Mouse (Mus musculus) kidney, embryonic 14.5 days (tissue): ENCODE results near the gene Capn8. TPM values are rescaled to one million over a fixed set of nuclear protein-coding genes. Genes with fewer than 3 reads are reported as not detected.

ENCODE experiments used
- ATAC-seq: fragments of 200-750 bp; cut with Nextera tagmentation; 2 replicates; pipeline ENCODE4 v1.8.0; 2017; ENCODE audit warnings: moderate number of reproducible peaks, mild to moderate bottlenecking, moderate TSS enrichment, moderate library complexity; ENCODE audit not compliant: low FRiP score, low TSS enrichment
- H3K27ac ChIP-seq: fragments of 300-500 bp; sonication (generic); 2 replicates; pipeline ENCODE4 v1.5.1; 2014; ENCODE audit warnings: low read depth, mild to moderate bottlenecking, low read length, moderate library complexity, mixed read lengths
- H3K27me3 ChIP-seq: fragments of 300-500 bp; sonication (generic); 2 replicates; pipeline ENCODE4 v1.6.1; 2014; ENCODE audit warnings: mild to moderate bottlenecking, low read length; ENCODE audit not compliant: control insufficient read depth, insufficient read depth
- H3K36me3 ChIP-seq: fragments of 300-500 bp; sonication (generic); 2 replicates; pipeline ENCODE4 v1.6.1; 2014; ENCODE audit warnings: low read length, mixed read lengths; ENCODE audit not compliant: control insufficient read depth, insufficient read depth
- H3K4me1 ChIP-seq: fragments of 300-500 bp; sonication (generic); 2 replicates; pipeline ENCODE4 v1.6.1; 2014; ENCODE audit warnings: low read length, mixed read lengths; ENCODE audit not compliant: control insufficient read depth, insufficient read depth
- H3K4me2 ChIP-seq: fragments of 300-500 bp; sonication (generic); replicated peaks from 2 replicates; pipeline ENCODE4 v1.6.1; 2014; ENCODE audit warnings: low read depth, mild to moderate bottlenecking, low read length
- H3K4me3 ChIP-seq: fragments of 300-500 bp; sonication (generic); 2 replicates; pipeline ENCODE4 v1.5.1; 2014; ENCODE audit warnings: mild to moderate bottlenecking, low read length
- H3K9ac ChIP-seq: fragments of 300-500 bp; sonication (generic); 2 replicates; pipeline ENCODE4 v1.6.1; 2014; ENCODE audit warnings: low read depth, mild to moderate bottlenecking, low read length, moderate library complexity
- H3K9me3 ChIP-seq: fragments of 300-500 bp; sonication (generic); 2 replicates; pipeline ENCODE4 v1.6.1; 2016; ENCODE audit warnings: low read length; ENCODE audit not compliant: control insufficient read depth
- WGBS: fragments of 180-500 bp; shearing (Covaris S2); extraction: QIAGEN DNeasy Blood & Tissue Kit; methylation state at CpG from one replicate; pipeline ENCODE4 v1.1.7; 2014; 5-methylcytosine and 5-hydroxymethylcytosine counted together
- polyA plus RNA-seq: library from polyadenylated mRNA; unstranded; fragments of >200 nt; fragmentation: Nextera tagmentation; extraction: Ambion mirVana; gene quantifications from 2 replicates; pipeline ENCODE4 v1.2.1, GENCODE M21; 2014

Gene Capn8
- polyA plus RNA-seq, 1 experiment from 2014 or later: not detected

DNA sequence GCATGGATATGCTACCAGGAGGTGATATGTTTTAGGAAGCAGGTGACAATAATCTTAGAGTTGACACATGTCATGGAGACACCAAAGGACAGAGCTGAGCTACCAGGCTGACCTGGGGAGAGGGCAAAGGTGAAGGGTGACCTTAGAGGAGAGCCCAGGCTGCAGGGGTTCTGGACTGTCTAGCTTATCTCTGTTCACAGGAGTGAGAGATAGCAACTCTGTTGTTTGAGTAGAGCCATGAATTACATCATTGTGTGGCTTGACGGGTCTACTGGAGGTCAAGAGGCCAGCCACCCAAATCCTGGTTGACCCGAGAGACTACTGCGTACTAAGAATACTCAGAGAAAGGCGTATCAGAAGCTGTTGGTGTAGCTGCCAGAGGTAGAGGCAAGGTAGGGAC, 22.9 kb downstream of the Capn8 start:
- Histone ChIP-seq H3K36me3 (no peaks in the 10 kb centered on the region), H3K4me2 (no peak overlapping the region), H3K4me3 (no peak overlapping the region), H3K4me1 (peaks cover under 1% of the 10 kb centered on the region; the same call in 1 of the 2 replicates), H3K27ac (no peak overlapping the region), H3K9me3 (no peaks in the 10 kb centered on the region), H3K9ac (no peak overlapping the region), H3K27me3 (no peaks in the 10 kb centered on the region)
- 78% methylated on average over 4 of the region's 4 CpGs for WGBS
- no peak for ATAC-seq

DNA sequence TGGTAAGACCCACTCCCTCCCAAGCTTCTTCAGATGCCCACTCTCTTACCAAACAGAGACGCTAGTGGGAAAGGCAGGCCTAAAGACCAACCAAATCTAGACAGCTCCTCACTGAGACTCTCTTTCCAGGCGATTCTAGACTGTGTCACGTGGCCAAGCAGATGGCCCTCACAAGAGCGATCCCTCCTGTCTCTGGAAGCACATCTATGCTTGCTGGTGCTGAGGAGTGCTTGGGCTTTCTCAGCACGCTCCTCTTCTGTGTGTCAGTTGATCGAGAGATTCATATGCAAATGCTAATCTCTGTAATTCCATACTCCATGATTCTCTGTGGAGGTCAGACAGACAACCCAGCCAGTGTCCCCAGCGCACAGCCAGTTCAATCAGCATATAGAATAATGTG, 26.7 kb downstream of the Capn8 start:
- whole genome bisulfite sequencing: 84% methylated on average over 7 of the region's 7 CpGs
- no peak for ATAC-seq
- no peaks in the 10 kb centered on the region for H3K36me3 ChIP-seq
- H3K4me1 ChIP-seq: peaks cover 4% of the 10 kb centered on the region; the same call in 1 of the 2 replicates
- H3K27me3 ChIP-seq: no peaks in the 10 kb centered on the region
- no peak overlapping the region for H3K4me3 ChIP-seq
- no peak overlapping the region for H3K9ac ChIP-seq
- no peak overlapping the region for H3K27ac ChIP-seq
- H3K4me2 ChIP-seq: no peak overlapping the region
- no peaks in the 10 kb centered on the region for H3K9me3 ChIP-seq

DNA sequence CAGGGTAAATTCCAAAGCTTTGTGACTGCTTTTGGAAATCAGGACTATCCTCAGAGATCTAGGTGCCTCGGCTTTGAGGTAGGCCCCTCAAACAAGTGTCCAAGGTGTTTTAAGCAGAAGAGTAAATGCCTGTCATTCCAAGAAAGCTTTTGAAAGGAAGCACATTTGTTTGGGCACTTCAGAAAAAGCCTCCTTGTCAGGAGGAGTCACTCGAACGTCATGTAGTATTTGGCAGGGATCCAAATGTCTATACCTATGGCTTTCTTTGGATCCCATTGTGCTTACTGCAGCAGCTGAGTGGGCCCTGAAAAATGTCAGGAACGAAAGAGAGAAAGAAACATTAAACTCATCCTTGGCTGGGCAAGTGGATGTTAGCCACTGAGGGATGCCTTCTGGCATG, 27.6 kb downstream of the Capn8 start:
- Histone ChIP-seq H3K9me3 (no peaks in the 10 kb centered on the region), H3K27me3 (no peaks in the 10 kb centered on the region), H3K9ac (no peak overlapping the region), H3K4me2 (no peak overlapping the region), H3K4me1 (peaks cover 4% of the 10 kb centered on the region; the same call in 1 of the 2 replicates), H3K27ac (no peak overlapping the region), H3K4me3 (no peak overlapping the region), H3K36me3 (no peaks in the 10 kb centered on the region)
- no peak for ATAC-seq
- WGBS: 42% methylated on average over 4 of the region's 4 CpGs

DNA sequence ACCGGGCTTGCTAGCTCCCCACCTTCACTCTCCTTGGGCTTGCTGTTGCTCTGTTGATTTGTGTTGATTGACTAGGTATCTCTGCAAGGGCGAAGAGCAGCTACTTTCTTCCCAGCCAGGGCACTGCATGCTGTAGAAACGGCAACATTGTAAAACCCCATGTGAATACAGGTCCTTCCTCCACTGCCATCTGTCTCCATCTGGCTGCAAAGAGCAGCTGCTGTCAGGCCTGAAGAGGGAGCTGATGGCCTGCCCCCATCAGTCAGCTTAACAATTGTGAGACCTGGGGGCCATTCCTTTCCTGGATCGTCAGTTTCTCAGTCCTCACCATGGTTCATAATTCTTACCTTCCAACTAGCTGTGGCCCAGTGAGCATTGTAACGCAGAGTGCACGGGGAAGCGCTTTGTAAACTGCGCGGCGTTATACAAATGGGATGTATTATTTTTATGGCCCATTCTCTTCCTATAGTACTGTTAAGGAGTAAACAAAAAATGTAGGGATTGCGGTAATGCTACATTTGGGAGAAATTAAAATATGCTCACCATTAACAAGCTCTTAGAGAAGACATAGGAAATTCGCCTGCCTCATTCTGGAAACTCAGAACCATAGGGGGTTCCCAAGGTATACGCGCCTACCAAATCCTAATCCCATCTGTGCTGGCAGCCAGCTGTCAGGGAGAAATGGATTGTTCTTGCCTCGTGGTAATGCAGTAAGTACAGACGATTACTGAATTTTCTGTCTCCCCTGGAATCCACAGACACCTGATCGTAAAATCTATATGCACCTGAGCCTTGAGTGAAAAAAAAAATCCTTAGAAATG, 40.7 kb downstream of the Capn8 start:
- H3K27me3 ChIP-seq: no peaks in the 10 kb centered on the region
- 0 out of 2 replicates have a peak, but pooled peaks cover 8% of the 10 kb centered on the region for H3K4me1 ChIP-seq
- no peak overlapping the region for H3K9ac ChIP-seq
- WGBS: 80% methylated on average over 17 of the region's 17 CpGs
- no peak overlapping the region for H3K27ac ChIP-seq
- no peak overlapping the region for H3K4me2 ChIP-seq
- H3K9me3 ChIP-seq: no peaks in the 10 kb centered on the region
- no peak for ATAC-seq
- no peaks in the 10 kb centered on the region for H3K36me3 ChIP-seq
- no peak overlapping the region for H3K4me3 ChIP-seq

DNA sequence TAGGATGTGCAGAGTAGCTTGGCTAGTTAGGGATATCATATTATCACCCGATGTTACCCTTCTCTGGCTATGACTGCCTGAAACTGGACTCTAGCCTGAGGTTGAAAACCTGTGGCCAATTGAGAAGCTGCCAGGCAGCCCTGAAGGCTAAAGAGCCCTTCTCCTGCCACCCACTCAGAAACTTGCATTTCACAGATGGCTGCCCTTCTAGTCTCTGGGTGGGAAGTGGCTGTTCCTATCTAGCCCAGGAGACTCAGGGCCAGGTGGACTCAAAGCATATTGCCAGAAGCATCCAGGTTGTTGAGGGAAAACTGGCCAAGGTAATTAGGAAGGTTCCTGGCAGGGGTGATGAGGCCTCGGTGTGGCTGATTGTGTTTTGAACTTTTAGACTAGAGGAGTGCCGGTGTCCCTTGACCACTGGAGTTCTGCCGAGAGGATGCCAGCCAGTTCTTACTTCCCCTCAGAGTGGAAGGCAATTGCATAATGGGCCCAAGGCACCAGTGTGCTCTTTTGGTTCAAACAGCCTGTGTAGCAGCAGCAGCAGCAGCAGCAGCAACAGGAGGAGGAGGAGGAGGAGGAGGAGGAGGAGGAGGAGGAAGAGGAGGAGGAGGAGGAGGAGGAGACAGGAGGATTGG, 45.0 kb downstream of the Capn8 start:
- Histone ChIP-seq H3K9ac (no peak overlapping the region), H3K4me1 (0 out of 2 replicates have a peak, but pooled peaks cover 8% of the 10 kb centered on the region), H3K36me3 (no peaks in the 10 kb centered on the region), H3K27me3 (no peaks in the 10 kb centered on the region), H3K9me3 (no peaks in the 10 kb centered on the region), H3K27ac (no peak overlapping the region), H3K4me2 (no peak overlapping the region), H3K4me3 (no peak overlapping the region)
- 40% methylated on average over 4 of the region's 4 CpGs for WGBS
- ATAC-seq: no peak

DNA sequence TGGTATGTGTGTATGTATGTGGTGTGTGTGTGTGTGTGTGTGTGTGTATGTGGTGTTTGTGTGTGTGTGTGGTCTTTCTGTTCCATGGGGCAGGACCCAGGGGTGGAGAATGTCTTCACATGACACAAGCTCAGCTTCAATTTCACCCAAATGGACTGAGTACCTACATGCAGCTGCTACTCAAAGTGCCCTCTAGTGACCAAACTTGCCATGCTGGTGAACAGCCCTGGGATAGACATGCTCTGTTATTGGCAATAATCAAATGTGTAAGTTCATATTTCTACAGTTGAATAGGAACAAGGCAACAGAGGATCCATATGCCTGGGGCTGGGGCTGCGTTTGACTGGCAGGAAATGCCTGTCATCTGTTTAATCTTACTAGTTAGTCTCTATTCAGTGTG, 50.7 kb downstream of the Capn8 start:
- H3K27ac ChIP-seq: no peak overlapping the region
- no peaks in the 10 kb centered on the region for H3K9me3 ChIP-seq
- WGBS: 61% methylated on average over 1 of the region's 1 CpGs
- H3K36me3 ChIP-seq: no peaks in the 10 kb centered on the region
- no peak overlapping the region for H3K4me2 ChIP-seq
- H3K27me3 ChIP-seq: no peaks in the 10 kb centered on the region
- ATAC-seq: no peak
- H3K4me1 ChIP-seq: no peaks in the 10 kb centered on the region
- no peak overlapping the region for H3K4me3 ChIP-seq
- H3K9ac ChIP-seq: no peak overlapping the region

DNA sequence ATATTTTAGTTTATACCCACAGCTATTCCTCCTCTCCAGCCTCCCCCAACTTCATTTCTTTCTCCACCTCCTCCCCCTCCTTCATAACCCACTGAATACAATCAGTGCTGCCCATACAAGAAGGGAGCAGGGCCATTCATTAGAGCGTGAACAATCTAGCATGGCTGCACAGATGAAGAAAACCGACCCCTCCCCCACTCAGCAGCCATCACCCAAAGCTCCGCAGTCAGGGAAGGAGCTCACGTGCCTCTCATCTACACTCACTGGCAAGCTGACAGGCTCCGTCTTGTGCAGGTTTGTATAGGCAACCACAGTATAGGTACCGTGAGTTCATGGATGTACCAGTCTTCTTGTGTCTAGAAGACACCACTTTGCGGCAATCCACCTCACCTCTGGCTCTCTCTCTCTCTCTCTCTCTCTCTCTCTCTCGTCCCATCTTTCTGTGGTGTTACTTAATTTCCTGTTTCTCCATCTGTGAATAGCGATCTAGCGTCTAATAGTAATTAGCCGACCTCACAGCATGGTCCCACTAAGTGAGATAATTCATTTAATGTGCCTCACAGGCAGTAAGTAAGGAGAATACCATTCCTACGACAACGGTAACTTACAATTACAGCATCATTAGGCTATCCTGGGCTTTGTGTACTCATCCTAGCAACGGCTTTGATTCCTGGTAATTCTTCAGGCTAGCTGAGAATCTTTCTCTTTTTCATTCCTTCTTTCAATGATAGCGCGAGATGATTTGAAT, 53.6 kb downstream of the Capn8 start:
- Histone ChIP-seq H3K4me2 (no peak overlapping the region), H3K27ac (no peak overlapping the region), H3K4me1 (no peaks in the 10 kb centered on the region), H3K4me3 (no peak overlapping the region), H3K9me3 (no peaks in the 10 kb centered on the region), H3K27me3 (no peaks in the 10 kb centered on the region), H3K36me3 (no peaks in the 10 kb centered on the region), H3K9ac (no peak overlapping the region)
- no peak for ATAC-seq
- WGBS: 70% methylated on average over 16 of the region's 16 CpGs

DNA sequence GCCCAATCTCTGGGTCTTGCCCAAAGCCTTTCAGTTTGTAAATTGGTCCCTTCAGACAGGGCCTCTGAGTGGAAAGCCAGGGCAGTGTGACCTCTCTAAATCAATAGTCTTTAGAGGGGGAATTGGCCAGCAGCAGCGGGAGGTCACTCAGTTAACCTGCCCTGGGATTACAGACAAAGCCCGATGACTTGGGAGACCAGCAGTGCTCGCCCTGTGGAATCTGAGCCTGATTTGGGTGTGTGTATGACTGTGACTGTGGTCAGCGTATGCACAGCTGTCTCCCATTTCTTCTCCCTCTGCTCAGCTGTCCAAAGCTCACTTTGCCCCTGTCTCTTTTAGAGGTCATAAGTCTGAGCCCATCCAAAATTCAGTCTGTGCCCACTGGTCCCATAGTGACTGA, 55.7 kb downstream of the Capn8 start:
- peak; percentile 45 for ATAC-seq
- Histone ChIP-seq H3K9ac (no peak overlapping the region), H3K4me3 (no peak overlapping the region), H3K4me2 (no peak overlapping the region), H3K36me3 (no peaks in the 10 kb centered on the region), H3K27ac (no peak overlapping the region), H3K27me3 (no peaks in the 10 kb centered on the region), H3K4me1 (no peaks in the 10 kb centered on the region), H3K9me3 (no peaks in the 10 kb centered on the region)
- WGBS: 24% methylated on average over 4 of the region's 4 CpGs

DNA sequence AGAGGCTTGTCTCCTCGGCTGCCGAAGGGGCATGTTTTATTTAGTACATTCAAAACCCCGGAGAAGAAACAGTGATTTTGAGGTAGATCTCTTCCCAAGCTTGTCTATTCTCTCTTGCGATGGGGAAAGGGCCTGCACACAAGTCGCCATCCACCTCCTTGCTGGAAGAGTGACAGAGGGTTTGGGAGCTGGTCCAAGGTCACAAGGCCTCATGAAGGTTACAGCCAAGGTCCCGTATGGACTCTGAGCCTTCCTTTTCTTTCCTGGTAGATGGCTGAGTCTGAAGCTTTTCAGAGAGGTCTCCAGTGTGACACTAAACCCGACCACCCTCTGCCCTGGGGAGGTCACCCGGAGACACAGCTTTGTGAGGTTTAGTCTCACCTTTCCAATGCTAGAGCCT, 56.4 kb downstream of the Capn8 start:
- 68% methylated on average over 8 of the region's 8 CpGs for WGBS
- H3K4me2 ChIP-seq: no peak overlapping the region
- no peaks in the 10 kb centered on the region for H3K36me3 ChIP-seq
- ATAC-seq: no peak
- no peak overlapping the region for H3K27ac ChIP-seq
- H3K27me3 ChIP-seq: no peaks in the 10 kb centered on the region
- no peak overlapping the region for H3K4me3 ChIP-seq
- no peaks in the 10 kb centered on the region for H3K4me1 ChIP-seq
- H3K9ac ChIP-seq: no peak overlapping the region
- no peaks in the 10 kb centered on the region for H3K9me3 ChIP-seq
